Comparison of ENCODE assay signal across 9 mouse cellular contexts in genomic region chr6:128234206-128234605, GRCm38 (mm10).
A peak's percentile ranks its signal among the peaks of the same experiment; 100 is the strongest.
DNase-seq lines count a peak whose midpoint lies in the region; ATAC-seq and TF ChIP-seq lines count a peak whose summit lies in the region.
"Had no signal": no experiment of that assay in that cellular context is flagged by ENCODE, and none has a peak within 500 bp of the region (broad histone marks: within the 10 kb centered on the region; RNA-seq: fewer than 3 reads in every experiment).

No protein-coding gene starts in this region.

- H3K9ac ChIP-seq in heart, postnatal 0 days (replicated peaks; ENCODE audit: low read depth, low read length) = no peak overlapping the region
- H3K9ac ChIP-seq in hindbrain, embryonic 14.5 days = no peak overlapping the region
- no peak overlapping the region for H3K9ac ChIP-seq in neural tube, embryonic 11.5 days (ENCODE audit: low read length)
- H3K9ac ChIP-seq: liver, embryonic 13.5 days had no signal

- no peaks in the 10 kb centered on the region for H3K9me3 ChIP-seq in heart, postnatal 0 days (replicated peaks; ENCODE audit: control insufficient read depth, low read length)
- no peaks in the 10 kb centered on the region for H3K9me3 ChIP-seq in hindbrain, embryonic 14.5 days (ENCODE audit: control insufficient read depth, low read length)
- H3K9me3 ChIP-seq in neural tube, embryonic 11.5 days (ENCODE audit: control insufficient read depth, low read length) = no peaks in the 10 kb centered on the region
- H3K9me3 ChIP-seq: liver, embryonic 13.5 days had no signal

- DNase-seq in heart, postnatal 0 days (ENCODE audit: low spot score) = peak; percentile 62
- DNase-seq in heart, adult 9 months (ENCODE audit: low spot score in 2 of 2) = no peak
- DNase-seq in MN1 (ENCODE audit: low spot score) = peak; percentile 22
- DNase-seq in embryo, embryonic 10 days (ENCODE audit: low spot score) = peak; percentile 71
- peak; percentile 69 for DNase-seq in hindbrain, embryonic 14.5 days (ENCODE audit: low spot score)
- DNase-seq in left cerebral cortex, postnatal 4 days = peak; percentile 23
- peak; percentile 38 for DNase-seq in neural tube, embryonic 11.5 days (ENCODE audit: low spot score)
- DNase-seq in natural killer cell, adult 2 months (ENCODE audit: low spot score in 2 of 2) = no peak
- DNase-seq: liver, embryonic 13.5 days had no signal

- H3K4me3 ChIP-seq in heart, postnatal 0 days (ENCODE audit: low read depth, low read length) = no peak overlapping the region
- H3K4me3 ChIP-seq in hindbrain, embryonic 14.5 days (replicated peaks; ENCODE audit: low read length) = no peak overlapping the region
- H3K4me3 ChIP-seq in neural tube, embryonic 11.5 days (ENCODE audit: low read depth, low read length) = no peak overlapping the region
- H3K4me3 ChIP-seq: liver, embryonic 13.5 days had no signal

- TF ChIP-seq EP300 in heart, postnatal 0 days (IDR thresholded peaks at IDR 0.05; ENCODE audit: low read depth) = no peak

- intact Hi-C loops in left cerebral cortex, postnatal 4 days (cut with DNase I) = loop anchor here (5.0 kb wide), 1 partner anchor 173 kb away; no protein-coding TSS in a partner anchor

- peak; percentile 70 for TF ChIP-seq CTCF in heart, postnatal 0 days (IDR thresholded peaks at IDR 0.05; ENCODE audit: low read depth)

- ATAC-seq in heart, postnatal 0 days (ENCODE audit: insufficient read depth, low read depth) = peak; percentile 40; the same call in 1 of the 2 replicates
- peak; percentile 70 for ATAC-seq in hindbrain, embryonic 14.5 days (ENCODE audit: low FRiP score)
- ATAC-seq in neural tube, embryonic 11.5 days (ENCODE audit: insufficient read depth, low FRiP score, low TSS enrichment) = no peak

- H3K4me2 ChIP-seq in heart, postnatal 0 days (ENCODE audit: low read depth, low read length) = no peak overlapping the region
- no peak overlapping the region for H3K4me2 ChIP-seq in hindbrain, embryonic 14.5 days (replicated peaks)
- no peak overlapping the region for H3K4me2 ChIP-seq in neural tube, embryonic 11.5 days (ENCODE audit: low read depth)
- H3K4me2 ChIP-seq: liver, embryonic 13.5 days had no signal

- 28% methylated on average over 5 of the region's 5 CpGs for WGBS in heart, postnatal 0 days
- 32% methylated on average over 5 of the region's 5 CpGs for WGBS in hindbrain, embryonic 14.5 days
- WGBS in neural tube, embryonic 11.5 days = 35% methylated on average over 5 of the region's 5 CpGs

- no peak overlapping the region for H3K27ac ChIP-seq in heart, postnatal 0 days (ENCODE audit: low read depth)
- H3K27ac ChIP-seq in hindbrain, embryonic 14.5 days = no peak overlapping the region
- H3K27ac ChIP-seq in neural tube, embryonic 11.5 days (ENCODE audit: low read depth, low read length) = no peak overlapping the region
- H3K27ac ChIP-seq: liver, embryonic 13.5 days had no signal

- peaks cover 3% of the 10 kb centered on the region; the same call in 1 of the 2 replicates for H3K36me3 ChIP-seq in heart, postnatal 0 days (replicated peaks; ENCODE audit: control insufficient read depth, insufficient read depth, low read length)
- no peaks in the 10 kb centered on the region for H3K36me3 ChIP-seq in hindbrain, embryonic 14.5 days (replicated peaks; ENCODE audit: control insufficient read depth, insufficient read depth)
- H3K36me3 ChIP-seq in neural tube, embryonic 11.5 days (ENCODE audit: control insufficient read depth, insufficient read depth, low read length) = no peaks in the 10 kb centered on the region
- H3K36me3 ChIP-seq: liver, embryonic 13.5 days had no signal

- no peaks in the 10 kb centered on the region for H3K4me1 ChIP-seq in heart, postnatal 0 days (ENCODE audit: control insufficient read depth, insufficient read depth)
- H3K4me1 ChIP-seq in hindbrain, embryonic 14.5 days (replicated peaks; ENCODE audit: control insufficient read depth, insufficient read depth, low read length) = no peaks in the 10 kb centered on the region
- no peaks in the 10 kb centered on the region for H3K4me1 ChIP-seq in neural tube, embryonic 11.5 days (ENCODE audit: control insufficient read depth, insufficient read depth, low read length)
- H3K4me1 ChIP-seq: liver, embryonic 13.5 days had no signal

- no peaks in the 10 kb centered on the region for H3K27me3 ChIP-seq in heart, postnatal 0 days (ENCODE audit: control insufficient read depth, insufficient read depth, low read length)
- H3K27me3 ChIP-seq in hindbrain, embryonic 14.5 days (ENCODE audit: control insufficient read depth, insufficient read depth, low read length) = no peaks in the 10 kb centered on the region
- H3K27me3 ChIP-seq in neural tube, embryonic 11.5 days (ENCODE audit: control insufficient read depth, insufficient read depth, low read length) = no peaks in the 10 kb centered on the region
- H3K27me3 ChIP-seq: liver, embryonic 13.5 days had no signal

Comparison
In these comparisons a context has a peak if more than half of its experiments do, and no peak if none do; other contexts are left out.
1. DNase-seq: peak in heart, postnatal 0 days (single experiment), MN1 (single experiment), embryo, embryonic 10 days (single experiment), hindbrain, embryonic 14.5 days (single experiment), left cerebral cortex, postnatal 4 days (single experiment) and neural tube, embryonic 11.5 days (single experiment); none in heart, adult 9 months (0 of 2) and natural killer cell, adult 2 months (0 of 2).